Mouse (Mus musculus): ENCODE data around the gene Bach2. TPM values are rescaled to one million over a fixed set of nuclear protein-coding genes. Genes with fewer than 3 reads are reported as not detected.

Bach2 gene
- polyA plus RNA-seq, 1 experiment from 2014 or later = 4.4 TPM

GRCm38 (mm10) chr4:32532079-32532478, 293.5 kb downstream of the Bach2 start:
- POLR2A ChIA-PET = no interaction called here
- CTCF ChIA-PET = no interaction called here
- in situ Hi-C loops (cut with MboI; ENCODE audit: low pct_unique_long_range_greater_than_20kb) = loop anchor here (5.0 kb wide), 2 partner anchors 230 to 290 kb away; no protein-coding TSS in a partner anchor

DNA sequence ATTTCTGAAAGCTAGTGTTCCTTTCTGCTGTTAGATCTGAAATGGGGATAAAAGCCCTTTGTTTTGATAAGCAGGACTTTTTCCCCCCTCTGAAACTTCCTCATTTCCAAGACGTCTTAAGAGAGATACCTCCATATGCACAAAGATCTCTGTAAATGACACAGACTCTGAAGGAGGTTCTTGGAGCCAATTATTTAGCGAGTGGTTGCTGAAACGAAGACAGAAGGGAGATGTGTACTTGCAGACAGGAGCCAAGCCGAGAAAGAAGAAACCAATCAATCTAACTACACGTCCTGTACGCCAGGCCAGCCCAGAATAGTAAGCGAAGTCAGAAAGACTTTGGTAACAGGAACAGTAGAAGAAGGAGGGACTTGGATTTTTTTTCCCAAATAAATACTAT, 295.1 kb downstream of the Bach2 start:
- ATAC-seq = no peak
- no peak for TF ChIP-seq CTCF (IDR thresholded peaks at IDR 0.05)
- H3K27me3 ChIP-seq = no peaks in the 10 kb centered on the region
- no peak for DNase-seq (ENCODE audit: low read depth, low spot score)
- in situ Hi-C loops (cut with MboI; ENCODE audit: low pct_unique_long_range_greater_than_20kb) = loop anchor here (5.0 kb wide), 2 partner anchors 231 to 291 kb away; no protein-coding TSS in a partner anchor
- ChIA-PET CTCF (no interaction called here), POLR2A (interaction anchor here (1.1 kb wide), 1 partner anchor 186 kb away, joined by 3 read pairs; no protein-coding TSS in a partner anchor)

More at GRCm38 (mm10) chr4:32532079-32532478, 293.5 kb downstream of the Bach2 start:
- H3K27me3 ChIP-seq = no peaks in the 10 kb centered on the region
- TF ChIP-seq CTCF (IDR thresholded peaks at IDR 0.05) = no peak
- no peak for DNase-seq (ENCODE audit: low read depth, low spot score)
- no peak for ATAC-seq

DNA sequence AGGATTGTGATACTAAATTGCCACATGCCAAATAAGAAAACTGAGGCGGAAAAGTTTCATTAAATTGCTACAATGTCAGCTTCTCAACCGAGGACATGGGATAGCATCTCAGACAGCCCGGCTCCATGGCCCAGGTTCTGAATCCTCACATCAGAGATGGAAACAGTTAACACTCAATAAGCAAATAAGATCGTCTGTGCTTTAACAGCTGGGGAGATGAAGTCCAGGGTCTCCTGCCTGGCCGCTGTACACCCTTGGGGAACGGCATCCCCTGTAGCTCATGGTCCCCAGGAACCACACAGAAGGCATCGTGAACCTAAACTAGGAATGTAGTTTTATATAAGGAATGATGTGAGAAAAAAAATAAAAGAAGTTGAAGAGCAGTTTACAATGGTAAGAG, 297.0 kb downstream of the Bach2 start:
- TF ChIP-seq CTCF (IDR thresholded peaks at IDR 0.05) = no peak
- CTCF ChIA-PET = interaction anchor here (1.3 kb wide), 1 partner anchor 13 kb away, joined by 3 read pairs; no protein-coding TSS in a partner anchor
- POLR2A ChIA-PET = interaction anchor here (0.6 kb wide), 1 partner anchor 287 kb away, joined by 3 read pairs; no protein-coding TSS in a partner anchor
- DNase-seq (ENCODE audit: low read depth, low spot score) (no peak), ATAC-seq (no peak)
- no peaks in the 10 kb centered on the region for H3K27me3 ChIP-seq
- in situ Hi-C loops (cut with MboI; ENCODE audit: low pct_unique_long_range_greater_than_20kb) = no loop called here

DNA sequence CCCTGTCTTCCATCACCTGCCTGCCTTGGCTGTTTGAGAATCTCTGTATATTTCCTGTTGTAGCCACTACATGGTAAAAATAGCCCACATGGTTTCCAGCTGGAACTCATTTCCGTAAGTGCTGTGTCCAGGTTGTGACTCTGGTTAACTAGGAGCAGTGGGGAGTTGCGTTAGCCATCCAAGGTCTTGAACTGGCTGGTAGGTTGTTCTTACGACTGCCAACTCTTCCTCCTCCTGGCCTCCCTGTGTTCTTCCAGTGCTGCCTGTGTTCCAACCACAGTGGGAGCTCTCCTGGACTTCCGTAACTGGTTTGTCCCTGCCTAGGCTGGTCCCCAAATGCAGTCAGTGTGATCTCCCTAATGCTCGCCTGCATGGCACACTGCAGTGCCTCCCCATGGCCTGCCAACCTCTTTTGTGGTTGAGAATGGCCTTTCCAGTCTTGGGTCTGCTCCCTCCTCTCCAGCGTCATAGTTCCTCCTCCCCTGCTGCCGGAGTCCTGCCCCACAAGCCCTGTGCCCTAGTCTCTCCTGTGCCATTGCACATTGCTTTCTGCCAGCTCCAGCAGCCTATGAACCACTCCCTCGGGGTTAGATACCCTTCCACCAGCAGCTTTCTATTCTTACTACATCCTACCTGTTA, 298.4 kb downstream of the Bach2 start:
- CTCF ChIA-PET = interaction anchor here (1.2 to 1.9 kb wide), 2 partner anchors 11 to 15 kb away, joined by 3 to 6 read pairs; no protein-coding TSS in a partner anchor

GRCm38 (mm10) chr4:32538088-32538487, 299.5 kb downstream of the Bach2 start:
- peak; percentile 84 for TF ChIP-seq CTCF (IDR thresholded peaks at IDR 0.05)
- CTCF ChIA-PET = interaction anchor here (0.8 to 1.9 kb wide), 5 partner anchors 10 to 287 kb away, joined by 3 to 6 read pairs (median 3); no protein-coding TSS in a partner anchor
- no peaks in the 10 kb centered on the region for H3K27me3 ChIP-seq
- ATAC-seq = peak; percentile 87
- peak; percentile 33 for DNase-seq (ENCODE audit: low read depth, low spot score)
- in situ Hi-C loops (cut with MboI; ENCODE audit: low pct_unique_long_range_greater_than_20kb) = no loop called here
- POLR2A ChIA-PET = interaction anchor here (0.6 to 1.0 kb wide), 3 partner anchors 12 to 368 kb away, joined by 3 read pairs; no protein-coding TSS in a partner anchor

More for the DNA sequence above, 298.4 kb downstream of the Bach2 start:
- no peaks in the 10 kb centered on the region for H3K27me3 ChIP-seq
- in situ Hi-C loops (cut with MboI; ENCODE audit: low pct_unique_long_range_greater_than_20kb) = no loop called here
- DNase-seq (ENCODE audit: low read depth, low spot score) (no peak), ATAC-seq (no peak)
- TF ChIP-seq CTCF (IDR thresholded peaks at IDR 0.05) = no peak
- POLR2A ChIA-PET = no interaction called here

DNA sequence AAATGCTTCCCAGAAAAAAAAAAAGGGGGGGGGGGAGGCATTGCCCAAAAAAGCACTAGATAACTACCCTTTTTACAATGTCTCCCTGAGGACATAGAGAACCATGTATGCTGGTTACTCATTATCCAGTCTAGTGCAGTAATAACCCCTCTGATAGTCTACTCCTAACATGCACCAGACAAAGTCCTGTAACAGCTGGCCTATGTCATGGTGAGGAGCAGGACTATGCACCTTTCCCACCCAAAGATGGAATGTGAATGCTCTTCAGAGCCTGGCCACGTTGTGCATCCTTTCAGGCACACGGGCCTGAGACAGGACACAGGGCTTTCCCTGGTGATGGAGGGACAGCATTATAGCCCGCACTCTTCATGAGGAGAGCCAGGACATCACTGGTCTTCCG, 299.9 kb downstream of the Bach2 start:
- DNase-seq (ENCODE audit: low read depth, low spot score) = no peak
- H3K27me3 ChIP-seq = no peaks in the 10 kb centered on the region
- ATAC-seq = peak; percentile 77
- CTCF ChIA-PET = interaction anchor here (0.8 to 1.9 kb wide), 4 partner anchors 13 to 287 kb away, joined by 3 to 6 read pairs (median 4); no protein-coding TSS in a partner anchor
- no peak for TF ChIP-seq CTCF (IDR thresholded peaks at IDR 0.05)
- POLR2A ChIA-PET = interaction anchor here (0.8 to 1.0 kb wide), 2 partner anchors 11 to 130 kb away, joined by 3 read pairs; no protein-coding TSS in a partner anchor
- in situ Hi-C loops (cut with MboI; ENCODE audit: low pct_unique_long_range_greater_than_20kb) = no loop called here

GRCm38 (mm10) chr4:32538987-32539386, 300.4 kb downstream of the Bach2 start:
- ChIA-PET CTCF (interaction anchor here (0.8 to 1.6 kb wide), 3 partner anchors 33 to 288 kb away, joined by 3 to 4 read pairs (median 3); no protein-coding TSS in a partner anchor), POLR2A (interaction anchor here (1.0 kb wide), 1 partner anchor 11 kb away, joined by 3 read pairs; no protein-coding TSS in a partner anchor)
- H3K27me3 ChIP-seq = no peaks in the 10 kb centered on the region
- no peak for TF ChIP-seq CTCF (IDR thresholded peaks at IDR 0.05)
- no peak for ATAC-seq
- in situ Hi-C loops (cut with MboI; ENCODE audit: low pct_unique_long_range_greater_than_20kb) = no loop called here
- DNase-seq (ENCODE audit: low read depth, low spot score) = no peak

GRCm38 (mm10) chr4:32544821-32545545, 306.4 kb downstream of the Bach2 start:
- ATAC-seq = no peak
- H3K27me3 ChIP-seq = no peaks in the 10 kb centered on the region
- TF ChIP-seq CTCF (IDR thresholded peaks at IDR 0.05) = no peak
- in situ Hi-C loops (cut with MboI; ENCODE audit: low pct_unique_long_range_greater_than_20kb) = no loop called here
- CTCF ChIA-PET = interaction anchor here (0.6 kb wide), 1 partner anchor 89 kb away, joined by 3 read pairs; no protein-coding TSS in a partner anchor
- DNase-seq (ENCODE audit: low read depth, low spot score) = no peak
- POLR2A ChIA-PET = no interaction called here

DNA sequence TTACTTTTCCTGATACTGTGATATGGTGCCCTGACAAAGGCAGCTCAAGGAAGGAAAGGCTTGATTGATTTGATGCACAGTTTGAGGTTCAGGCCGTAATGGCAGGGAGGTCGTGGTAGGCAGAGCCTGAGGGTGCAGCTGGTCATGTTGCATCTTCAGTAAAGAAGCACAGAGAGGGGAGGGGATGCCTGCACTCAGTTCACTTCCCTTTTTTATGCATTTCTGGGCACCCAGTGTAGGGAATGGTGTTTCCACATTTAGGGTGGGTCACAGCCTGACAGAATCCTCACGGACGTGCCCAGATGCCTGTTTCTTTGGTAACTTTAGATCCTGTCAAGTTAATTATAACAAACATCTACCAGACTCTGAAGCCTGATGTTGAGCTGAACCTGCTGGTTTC, 306.9 kb downstream of the Bach2 start:
- H3K27me3 ChIP-seq = no peaks in the 10 kb centered on the region
- ATAC-seq = no peak
- DNase-seq (ENCODE audit: low read depth, low spot score) = no peak
- in situ Hi-C loops (cut with MboI; ENCODE audit: low pct_unique_long_range_greater_than_20kb) = no loop called here
- CTCF ChIA-PET = interaction anchor here (0.6 kb wide), 1 partner anchor 89 kb away, joined by 3 read pairs; no protein-coding TSS in a partner anchor
- TF ChIP-seq CTCF (IDR thresholded peaks at IDR 0.05) = no peak
- POLR2A ChIA-PET = no interaction called here

DNA sequence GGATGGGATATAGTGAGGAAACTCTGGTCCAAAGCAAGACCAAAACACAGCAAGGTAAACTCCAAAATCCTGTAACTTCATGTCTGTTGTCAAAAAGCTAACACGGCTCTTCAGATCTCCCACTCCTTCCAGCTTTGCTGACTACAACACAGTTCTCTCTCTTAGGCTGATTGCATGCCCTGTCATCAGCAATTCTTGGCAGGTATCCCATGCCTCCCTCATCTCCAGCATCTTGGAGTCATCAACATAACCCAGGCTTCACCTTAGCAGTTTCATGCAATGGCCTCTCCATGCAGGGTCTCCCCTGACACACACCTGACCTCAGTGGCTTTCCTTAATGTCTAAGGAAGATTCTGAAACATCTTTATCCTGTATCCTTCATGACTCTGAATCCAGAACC, 310.5 kb downstream of the Bach2 start:
- no peak for DNase-seq (ENCODE audit: low read depth, low spot score)
- no peak for ATAC-seq
- ChIA-PET CTCF (interaction anchor here (0.6 kb wide), 1 partner anchor 574 kb away, joined by 3 read pairs; no protein-coding TSS in a partner anchor), POLR2A (interaction anchor here (0.6 kb wide), 1 partner anchor 11 kb away, joined by 3 read pairs; no protein-coding TSS in a partner anchor)
- no peak for TF ChIP-seq CTCF (IDR thresholded peaks at IDR 0.05)
- in situ Hi-C loops (cut with MboI; ENCODE audit: low pct_unique_long_range_greater_than_20kb) = no loop called here
- H3K27me3 ChIP-seq = no peaks in the 10 kb centered on the region

All from Patski (cell line).